Mouse (Mus musculus) intestine, embryonic 15.5 days (tissue): ENCODE results near the gene Trak1. TPM values are rescaled to one million over a fixed set of nuclear protein-coding genes. Genes with fewer than 3 reads are reported as not detected.

Experiments
- ATAC-seq: fragments of 200-750 bp; cut with Nextera tagmentation; 2 replicates; pipeline ENCODE4 v1.8.0; 2017; ENCODE audit warnings: moderate TSS enrichment, moderate library complexity
- H3K27ac ChIP-seq: fragments of 300-500 bp; sonication (generic); 2 replicates; pipeline ENCODE4 v1.5.1; 2015; ENCODE audit warnings: mild to moderate bottlenecking, inconsistent platforms
- H3K27me3 ChIP-seq: fragments of 300-500 bp; sonication (generic); replicated peaks from 2 replicates; pipeline ENCODE4 v1.6.1; 2015; ENCODE audit warnings: inconsistent platforms
- H3K36me3 ChIP-seq: fragments of 300-500 bp; sonication (generic); 2 replicates; pipeline ENCODE4 v1.6.1; 2015; ENCODE audit warnings: inconsistent platforms
- H3K4me1 ChIP-seq: fragments of 300-500 bp; sonication (generic); replicated peaks from 2 replicates; pipeline ENCODE4 v1.6.1; 2015; ENCODE audit warnings: inconsistent platforms
- H3K4me2 ChIP-seq: fragments of 300-500 bp; sonication (generic); replicated peaks from 2 replicates; pipeline ENCODE4 v1.6.1; 2015; ENCODE audit warnings: mild to moderate bottlenecking, inconsistent platforms
- H3K4me3 ChIP-seq: fragments of 300-500 bp; sonication (generic); replicated peaks from 2 replicates; pipeline ENCODE4 v1.5.1; 2015; ENCODE audit warnings: inconsistent platforms
- H3K9ac ChIP-seq: fragments of 300-500 bp; sonication (generic); 2 replicates; pipeline ENCODE4 v1.6.1; 2015; ENCODE audit warnings: inconsistent platforms
- H3K9me3 ChIP-seq: fragments of 300-500 bp; sonication (generic); 2 replicates; pipeline ENCODE4 v1.6.1; 2016; ENCODE audit warnings: inconsistent platforms
- WGBS: fragments of 180-500 bp; shearing (Covaris S2); methylation state at CpG from one replicate; pipeline ENCODE4 v1.1.7; 2015; 5-methylcytosine and 5-hydroxymethylcytosine counted together
- polyA plus RNA-seq: library from polyadenylated mRNA; unstranded; fragments of >200 nt; fragmentation: Nextera tagmentation; extraction: Ambion mirVana; gene quantifications from 2 replicates; pipeline ENCODE4 v1.2.1, GENCODE M21; 2015

Trak1 gene
- polyA plus RNA-seq, 1 experiment from 2014 or later, result 20.9 TPM

DNA sequence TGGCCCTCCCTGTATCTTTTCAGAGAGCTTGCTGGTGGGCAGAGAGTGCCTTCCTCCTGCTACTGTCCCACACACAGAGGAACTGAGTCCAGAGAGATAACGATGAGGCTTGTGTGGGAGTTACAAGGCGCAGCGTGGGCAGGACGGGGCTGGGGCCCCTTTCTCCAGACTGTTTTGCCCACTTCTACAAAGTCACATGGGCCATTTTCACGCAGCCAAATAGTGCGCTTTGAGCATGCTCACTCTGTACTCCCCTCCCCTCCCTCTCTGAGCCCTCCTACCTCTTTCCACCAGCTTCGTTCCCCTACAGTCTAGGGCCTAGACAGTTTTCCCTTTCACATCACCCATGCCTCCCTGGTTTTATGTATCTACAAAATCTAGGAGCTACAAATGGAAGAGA lies 87.3 kb downstream of the Trak1 start:
- Histone ChIP-seq H3K9ac (no peak overlapping the region), H3K4me1 (peaks cover 26% of the 10 kb centered on the region), H3K9me3 (no peaks in the 10 kb centered on the region), H3K27me3 (no peaks in the 10 kb centered on the region), H3K4me3 (no peak overlapping the region), H3K36me3 (no peaks in the 10 kb centered on the region), H3K27ac (no peak overlapping the region), H3K4me2 (no peak overlapping the region)
- ATAC-seq, result no peak
- WGBS, result 77% methylated on average over 7 of the region's 7 CpGs

GRCm38 (mm10) chr9:121385091-121385748 lies 87.9 kb downstream of the Trak1 start:
- 35% methylated on average over 16 of the region's 16 CpGs for WGBS
- Histone ChIP-seq H3K4me1 (peaks cover 26% of the 10 kb centered on the region), H3K9ac (no peak overlapping the region), H3K9me3 (no peaks in the 10 kb centered on the region), H3K36me3 (no peaks in the 10 kb centered on the region), H3K4me3 (no peak overlapping the region), H3K27me3 (no peaks in the 10 kb centered on the region), H3K4me2 (no peak overlapping the region), H3K27ac (no peak overlapping the region)
- ATAC-seq, result no peak

DNA sequence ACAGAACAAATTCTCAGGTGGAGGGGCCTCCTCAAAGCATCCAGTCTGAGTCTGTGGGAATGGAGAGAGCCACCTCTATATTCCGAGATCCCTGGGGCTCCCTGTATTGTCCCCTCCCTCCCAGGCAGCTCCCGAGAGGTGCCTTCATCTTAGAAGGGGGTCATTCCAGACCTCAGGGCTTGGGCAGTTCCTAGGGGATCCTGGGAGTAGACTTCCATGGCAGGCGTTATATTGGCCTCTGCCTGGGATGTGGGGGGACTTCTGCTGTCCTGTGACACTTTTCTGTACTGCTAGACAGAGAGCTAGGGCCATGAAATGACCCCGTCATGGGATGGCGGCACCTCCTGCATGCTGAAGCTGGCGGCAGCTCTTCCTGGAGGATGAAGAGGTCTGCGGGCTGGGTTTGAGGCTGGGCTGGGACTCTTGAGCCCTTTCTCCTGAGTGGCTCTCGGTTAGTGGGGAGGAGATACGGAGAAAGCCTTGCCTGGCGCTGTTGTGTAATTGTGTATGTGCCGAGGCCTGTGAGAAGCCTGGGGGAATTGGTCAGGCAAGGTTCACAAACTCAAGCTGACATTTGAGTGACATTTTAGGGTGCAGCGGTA lies 88.5 kb downstream of the Trak1 start:
- Histone ChIP-seq H3K4me2 (no peak overlapping the region), H3K4me3 (no peak overlapping the region), H3K9ac (no peak overlapping the region), H3K4me1 (peaks cover 23% of the 10 kb centered on the region), H3K27ac (no peak overlapping the region), H3K36me3 (no peaks in the 10 kb centered on the region), H3K27me3 (no peaks in the 10 kb centered on the region), H3K9me3 (no peaks in the 10 kb centered on the region)
- 85% methylated on average over 12 of the region's 12 CpGs for WGBS
- ATAC-seq, result no peak

DNA sequence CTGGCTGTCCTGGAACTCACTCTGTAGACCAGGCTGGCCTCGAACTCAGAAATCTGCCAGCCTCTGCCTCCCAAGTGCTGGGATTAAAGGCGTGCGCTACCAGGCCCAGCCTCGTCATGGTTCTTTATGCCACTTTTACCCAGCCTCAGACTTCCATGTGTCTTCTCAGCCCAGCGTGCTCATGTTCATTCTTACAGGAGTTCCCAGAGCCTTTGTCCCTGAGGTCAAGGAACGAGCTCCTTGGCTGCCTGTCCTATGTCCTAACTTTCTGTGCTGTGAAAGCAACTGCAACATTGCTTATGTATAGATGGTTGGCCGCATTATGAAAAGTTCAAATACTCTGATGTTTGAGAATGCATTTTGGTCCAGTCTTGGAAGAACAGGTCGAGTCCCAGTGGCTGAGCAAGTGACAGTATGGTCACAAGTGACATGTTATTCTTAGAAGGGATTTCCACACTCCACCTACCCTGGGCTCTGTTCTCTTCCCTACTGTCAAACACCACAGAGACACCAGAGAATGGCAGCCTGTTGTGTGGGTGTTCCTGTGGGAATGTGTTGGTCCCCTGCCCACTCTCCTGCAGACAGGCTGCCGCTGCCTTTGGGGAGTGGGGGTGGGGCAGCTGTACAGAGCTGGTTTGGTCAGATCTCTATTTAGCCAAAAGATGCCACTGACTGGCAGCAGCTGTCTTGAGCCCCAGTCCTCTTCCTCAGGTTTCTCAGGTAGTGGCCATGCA lies 90.4 kb downstream of the Trak1 start:
- no peak overlapping the region for H3K4me2 ChIP-seq
- peaks cover 15% of the 10 kb centered on the region for H3K4me1 ChIP-seq
- no peak overlapping the region for H3K27ac ChIP-seq
- no peak overlapping the region for H3K9ac ChIP-seq
- no peaks in the 10 kb centered on the region for H3K36me3 ChIP-seq
- ATAC-seq, result no peak
- no peaks in the 10 kb centered on the region for H3K9me3 ChIP-seq
- no peak overlapping the region for H3K4me3 ChIP-seq
- H3K27me3 ChIP-seq, result no peaks in the 10 kb centered on the region
- WGBS, result 79% methylated on average over 9 of the region's 9 CpGs

GRCm38 (mm10) chr9:121388273-121388931 lies 91.1 kb downstream of the Trak1 start:
- Histone ChIP-seq H3K9ac (no peak overlapping the region), H3K4me2 (no peak overlapping the region), H3K9me3 (no peaks in the 10 kb centered on the region), H3K36me3 (no peaks in the 10 kb centered on the region), H3K27ac (no peak overlapping the region), H3K4me3 (no peak overlapping the region), H3K27me3 (no peaks in the 10 kb centered on the region), H3K4me1 (peaks cover 10% of the 10 kb centered on the region)
- no peak for ATAC-seq
- WGBS, result 71% methylated on average over 13 of the region's 13 CpGs

- no peak overlapping the region for H3K4me3 ChIP-seq
- ATAC-seq, result no peak
- H3K4me2 ChIP-seq, result no peak overlapping the region
- H3K9ac ChIP-seq, result no peak overlapping the region
- H3K27ac ChIP-seq, result no peak overlapping the region
- peaks cover 9% of the 10 kb centered on the region for H3K4me1 ChIP-seq
- H3K27me3 ChIP-seq, result no peaks in the 10 kb centered on the region
- no peaks in the 10 kb centered on the region for H3K9me3 ChIP-seq
- 86% methylated on average over 10 of the region's 10 CpGs for WGBS
- H3K36me3 ChIP-seq, result no peaks in the 10 kb centered on the region
Measured at GRCm38 (mm10) chr9:121389258-121389657, 92.0 kb downstream of the Trak1 start.

- Histone ChIP-seq H3K4me3 (no peak overlapping the region), H3K4me1 (peaks cover 6% of the 10 kb centered on the region), H3K36me3 (no peaks in the 10 kb centered on the region), H3K27ac (no peak overlapping the region), H3K9me3 (no peaks in the 10 kb centered on the region), H3K9ac (no peak overlapping the region), H3K27me3 (no peaks in the 10 kb centered on the region), H3K4me2 (no peak overlapping the region)
- no peak for ATAC-seq
- WGBS, result 90% methylated on average over 13 of the region's 13 CpGs
Measured at GRCm38 (mm10) chr9:121391898-121392297, 94.6 kb downstream of the Trak1 start.

DNA sequence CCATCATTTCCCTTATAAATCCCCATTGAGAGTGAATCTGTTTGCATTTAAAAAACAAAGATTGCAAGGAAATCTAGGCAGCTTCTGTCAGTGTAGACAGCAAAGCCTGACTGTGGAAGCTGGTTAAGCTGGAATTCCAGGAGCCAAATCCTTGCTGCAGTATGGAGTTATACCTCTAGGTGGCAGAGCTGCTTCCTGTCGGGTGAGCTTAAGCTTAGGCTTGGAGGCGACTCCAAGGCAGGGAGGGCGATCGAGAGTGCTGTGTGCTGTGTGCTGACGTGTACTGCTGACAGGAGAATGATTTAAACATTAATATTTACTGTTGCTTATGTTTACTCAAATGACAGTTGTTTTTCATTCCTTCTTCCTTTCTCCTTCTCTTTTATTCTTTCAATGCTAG lies 95.1 kb downstream of the Trak1 start:
- no peaks in the 10 kb centered on the region for H3K36me3 ChIP-seq
- H3K9me3 ChIP-seq, result no peaks in the 10 kb centered on the region
- H3K27me3 ChIP-seq, result no peaks in the 10 kb centered on the region
- H3K4me1 ChIP-seq, result peaks cover 6% of the 10 kb centered on the region
- H3K9ac ChIP-seq, result no peak overlapping the region
- ATAC-seq, result peak; percentile 42; the same call in 1 of the 2 replicates
- WGBS, result 47% methylated on average over 5 of the region's 5 CpGs
- no peak overlapping the region for H3K27ac ChIP-seq
- H3K4me3 ChIP-seq, result no peak overlapping the region
- no peak overlapping the region for H3K4me2 ChIP-seq

GRCm38 (mm10) chr9:121393104-121393503 lies 95.8 kb downstream of the Trak1 start:
- Histone ChIP-seq H3K27ac (no peak overlapping the region), H3K36me3 (no peaks in the 10 kb centered on the region), H3K4me1 (peaks cover 7% of the 10 kb centered on the region), H3K9ac (no peak overlapping the region), H3K9me3 (no peaks in the 10 kb centered on the region), H3K4me2 (no peak overlapping the region), H3K4me3 (no peak overlapping the region), H3K27me3 (no peaks in the 10 kb centered on the region)
- no peak for ATAC-seq
- WGBS, result 92% methylated on average over 4 of the region's 4 CpGs

DNA sequence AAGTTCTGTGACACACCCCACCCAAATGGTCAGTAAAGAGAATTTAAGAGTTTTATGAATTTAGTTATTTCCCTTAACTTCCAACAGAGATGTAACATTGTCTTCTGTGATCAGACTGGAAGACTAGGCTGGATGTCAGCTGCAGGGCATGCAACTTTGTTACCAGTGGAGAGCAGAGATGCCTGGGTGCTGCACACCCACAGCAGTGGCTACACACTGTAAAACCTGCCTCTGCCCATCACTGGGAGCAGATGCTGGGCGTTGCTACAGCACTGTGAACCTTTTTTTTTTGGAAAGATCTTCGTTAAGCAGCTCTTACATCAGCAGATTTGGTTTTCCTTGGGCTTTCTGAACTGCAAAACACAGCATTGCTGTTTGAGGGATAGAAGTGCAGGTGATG lies 97.6 kb downstream of the Trak1 start:
- Histone ChIP-seq H3K4me1 (peaks cover 9% of the 10 kb centered on the region), H3K36me3 (no peaks in the 10 kb centered on the region), H3K9me3 (no peaks in the 10 kb centered on the region), H3K4me3 (no peak overlapping the region), H3K27me3 (no peaks in the 10 kb centered on the region), H3K4me2 (no peak overlapping the region), H3K9ac (no peak overlapping the region), H3K27ac (no peak overlapping the region)
- ATAC-seq, result no peak
- WGBS, result 79% methylated on average over 2 of the region's 2 CpGs

DNA sequence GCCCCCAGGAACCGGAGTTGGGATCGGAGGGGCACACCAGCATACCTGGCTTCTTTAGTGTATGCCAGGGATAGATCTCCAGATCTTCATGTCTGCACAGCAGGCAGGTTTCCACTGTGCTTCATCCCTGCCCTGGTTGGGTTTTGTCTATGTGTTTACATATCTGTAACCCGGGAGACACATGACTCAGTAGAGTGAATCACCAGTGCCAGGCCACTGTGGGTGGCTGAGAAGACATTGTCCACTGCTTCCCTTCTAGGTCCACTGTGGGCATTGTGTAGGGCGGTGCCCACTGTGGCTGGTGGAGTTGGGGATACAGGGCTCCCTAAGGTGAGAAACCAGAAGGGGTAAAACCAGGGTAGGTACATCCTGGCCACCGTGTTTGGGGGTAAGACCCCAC lies 98.5 kb downstream of the Trak1 start:
- no peak overlapping the region for H3K9ac ChIP-seq

DNA sequence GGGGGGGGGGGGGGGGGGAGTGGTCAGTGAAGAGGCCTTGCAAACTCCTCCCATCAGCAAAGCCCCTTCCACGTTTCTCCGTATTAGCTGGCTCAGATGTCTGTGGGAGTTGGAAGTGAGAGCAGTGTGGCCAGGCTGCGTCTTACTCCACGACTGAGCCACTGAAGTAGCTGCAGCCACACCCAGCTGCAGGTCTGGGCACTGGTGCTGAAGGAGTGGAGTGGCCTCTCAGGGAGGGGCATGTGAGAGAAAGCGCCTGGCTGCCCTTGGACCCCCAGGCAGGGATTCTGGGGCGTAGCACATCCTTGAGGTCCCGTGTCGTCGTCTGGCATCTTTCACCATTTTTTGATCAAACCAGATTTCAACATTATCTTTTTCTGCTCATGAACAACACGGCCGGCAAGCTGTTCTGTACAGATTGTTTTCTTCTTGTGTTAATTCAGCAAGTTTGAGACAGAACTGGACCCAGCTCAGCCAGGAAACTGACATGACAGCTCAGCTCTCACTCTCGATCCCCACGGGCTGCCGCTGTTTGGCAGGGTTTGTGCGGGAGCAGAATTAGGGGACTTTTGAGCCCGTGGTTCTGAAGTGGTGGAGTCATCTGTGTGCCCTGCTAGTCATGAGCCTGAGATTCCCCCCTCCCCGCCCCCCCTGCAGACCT lies 100.9 kb downstream of the Trak1 start:
- WGBS, result 55% methylated on average over 17 of the region's 17 CpGs
- Histone ChIP-seq H3K4me1 (peaks cover 9% of the 10 kb centered on the region), H3K9me3 (no peaks in the 10 kb centered on the region), H3K27me3 (no peaks in the 10 kb centered on the region), H3K4me3 (no peak overlapping the region), H3K9ac (no peak overlapping the region), H3K4me2 (no peak overlapping the region), H3K27ac (no peak overlapping the region), H3K36me3 (no peaks in the 10 kb centered on the region)
- peak; percentile 56; the same call in 1 of the 2 replicates for ATAC-seq

More for the DNA sequence above, 98.5 kb downstream of the Trak1 start:
- Histone ChIP-seq H3K9me3 (no peaks in the 10 kb centered on the region), H3K27ac (no peak overlapping the region), H3K4me1 (peaks cover 9% of the 10 kb centered on the region), H3K4me3 (no peak overlapping the region), H3K36me3 (no peaks in the 10 kb centered on the region), H3K27me3 (no peaks in the 10 kb centered on the region), H3K4me2 (no peak overlapping the region)
- 86% methylated on average over 5 of the region's 5 CpGs for WGBS
- no peak for ATAC-seq
